Mouse (Mus musculus): ENCODE measurements around the gene Kcnj5. TPM values are rescaled to one million over a fixed set of nuclear protein-coding genes. Genes with fewer than 3 reads are reported as not detected.

Gene Kcnj5
- polyA plus RNA-seq, 1 experiment from 2014 or later: 0.20 TPM

DNA sequence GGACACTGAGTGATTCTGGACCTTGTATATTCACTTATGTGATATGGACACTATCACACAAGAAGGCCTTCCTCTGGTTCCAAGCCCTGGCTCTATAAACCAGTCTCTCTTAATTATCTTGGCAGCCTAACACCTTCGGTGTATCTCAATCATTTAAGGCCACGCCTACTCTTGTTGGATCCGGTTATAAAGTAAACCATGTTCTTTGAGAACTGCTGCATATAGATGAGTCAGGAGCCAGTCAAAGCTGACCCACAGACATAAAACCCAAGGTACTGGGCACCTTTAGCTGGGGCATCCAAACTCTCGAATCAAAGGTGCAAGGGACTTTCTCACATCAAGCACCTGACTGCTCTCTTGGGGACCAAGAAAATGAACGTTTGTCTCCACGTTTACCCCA, 28.1 kb upstream of the Kcnj5 start, which contains the start of gene Kcnj1:
Kcnj1 (plus strand) TSS at position 292 of the 400 bp plus-strand sequence.
- H3K36me3 ChIP-seq (ENCODE audit: control insufficient read depth, insufficient read depth, low read length): no peaks in the 10 kb centered on the region
- H3K4me1 ChIP-seq (ENCODE audit: control insufficient read depth, insufficient read depth, low read length): no peaks in the 10 kb centered on the region; the same call in 1 of the 2 replicates
- no peak within 1 kb of the TSS for H3K4me3 ChIP-seq (ENCODE audit: low read depth, low read length)
- H3K9me3 ChIP-seq (ENCODE audit: control insufficient read depth, low read length): no peaks in the 10 kb centered on the region
- 85% methylated on average over 6 of the region's 6 CpGs for whole genome bisulfite sequencing
- H3K27me3 ChIP-seq (ENCODE audit: control insufficient read depth, insufficient read depth, low read length): no peaks in the 10 kb centered on the region
- H3K27ac ChIP-seq (ENCODE audit: low read depth, low read length): no peak within 1 kb of the TSS
- no peak within 1 kb of the TSS for H3K4me2 ChIP-seq (ENCODE audit: low read depth, low read length)
- ATAC-seq (ENCODE audit: low read depth): no peak
- H3K9ac ChIP-seq (replicated peaks; ENCODE audit: low read depth, low read length): no peak within 1 kb of the TSS

DNA sequence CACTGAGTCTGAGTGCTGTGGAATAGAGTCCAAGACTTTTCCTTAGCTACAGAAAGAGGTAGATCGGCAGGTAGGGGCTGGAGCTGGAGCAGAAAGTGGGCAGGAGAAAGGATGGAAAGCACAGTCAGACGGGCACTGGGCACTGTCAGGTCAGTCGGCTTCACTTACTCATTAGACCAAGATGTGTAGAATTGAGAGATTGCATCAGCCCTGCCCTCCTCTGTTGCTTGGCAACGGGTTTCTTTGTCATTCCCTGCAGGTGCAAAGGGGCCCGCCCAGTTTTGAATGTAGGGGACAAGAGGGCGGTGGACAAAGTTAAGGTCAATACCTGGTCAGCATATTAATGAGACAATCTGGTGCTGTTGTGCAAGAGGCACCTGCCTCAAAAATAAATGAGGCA, 25.2 kb upstream of the Kcnj5 start:
- WGBS: 34% methylated on average over 6 of the region's 6 CpGs
- ATAC-seq (ENCODE audit: low read depth): no peak

DNA sequence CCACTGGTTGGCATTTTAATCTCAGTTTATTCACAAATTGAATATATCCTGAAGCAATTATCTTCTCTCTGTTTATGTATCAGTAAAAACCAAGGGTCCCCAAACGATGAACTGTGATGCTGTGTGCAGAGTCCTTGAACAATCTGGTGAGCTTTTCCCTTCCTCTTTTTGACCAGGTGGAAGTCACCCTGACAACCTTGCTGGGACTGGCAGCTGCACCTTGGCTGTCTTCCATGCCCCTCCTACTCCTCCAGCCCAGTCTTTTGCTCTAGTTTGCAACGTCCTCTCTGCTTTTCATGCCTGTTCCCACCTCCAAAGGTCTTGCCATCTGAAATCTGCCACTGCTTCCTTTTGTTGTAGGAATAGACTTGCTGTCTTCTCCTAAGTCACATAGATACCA, 24.7 kb upstream of the Kcnj5 start:
- H3K9me3 ChIP-seq (ENCODE audit: control insufficient read depth, low read length): no peaks in the 10 kb centered on the region
- no peaks in the 10 kb centered on the region; the same call in 1 of the 2 replicates for H3K4me1 ChIP-seq (ENCODE audit: control insufficient read depth, insufficient read depth, low read length)
- H3K27me3 ChIP-seq (ENCODE audit: control insufficient read depth, insufficient read depth, low read length): no peaks in the 10 kb centered on the region
- no peaks in the 10 kb centered on the region for H3K36me3 ChIP-seq (ENCODE audit: control insufficient read depth, insufficient read depth, low read length)
- 26% methylated on average over 2 of the region's 2 CpGs for WGBS
- H3K27ac ChIP-seq (ENCODE audit: low read depth, low read length): no peak overlapping the region
- ATAC-seq (ENCODE audit: low read depth): no peak
- no peak overlapping the region for H3K4me3 ChIP-seq (ENCODE audit: low read depth, low read length)
- no peak overlapping the region for H3K9ac ChIP-seq (replicated peaks; ENCODE audit: low read depth, low read length)
- no peak overlapping the region for H3K4me2 ChIP-seq (ENCODE audit: low read depth, low read length)

More for the DNA sequence above, 25.2 kb upstream of the Kcnj5 start:
- no peaks in the 10 kb centered on the region for H3K36me3 ChIP-seq (ENCODE audit: control insufficient read depth, insufficient read depth, low read length)
- H3K4me2 ChIP-seq (ENCODE audit: low read depth, low read length): no peak overlapping the region
- no peak overlapping the region for H3K4me3 ChIP-seq (ENCODE audit: low read depth, low read length)
- no peak overlapping the region for H3K9ac ChIP-seq (replicated peaks; ENCODE audit: low read depth, low read length)
- H3K4me1 ChIP-seq (ENCODE audit: control insufficient read depth, insufficient read depth, low read length): no peaks in the 10 kb centered on the region; the same call in 1 of the 2 replicates
- H3K27me3 ChIP-seq (ENCODE audit: control insufficient read depth, insufficient read depth, low read length): no peaks in the 10 kb centered on the region
- H3K27ac ChIP-seq (ENCODE audit: low read depth, low read length): no peak overlapping the region
- no peaks in the 10 kb centered on the region for H3K9me3 ChIP-seq (ENCODE audit: control insufficient read depth, low read length)

DNA sequence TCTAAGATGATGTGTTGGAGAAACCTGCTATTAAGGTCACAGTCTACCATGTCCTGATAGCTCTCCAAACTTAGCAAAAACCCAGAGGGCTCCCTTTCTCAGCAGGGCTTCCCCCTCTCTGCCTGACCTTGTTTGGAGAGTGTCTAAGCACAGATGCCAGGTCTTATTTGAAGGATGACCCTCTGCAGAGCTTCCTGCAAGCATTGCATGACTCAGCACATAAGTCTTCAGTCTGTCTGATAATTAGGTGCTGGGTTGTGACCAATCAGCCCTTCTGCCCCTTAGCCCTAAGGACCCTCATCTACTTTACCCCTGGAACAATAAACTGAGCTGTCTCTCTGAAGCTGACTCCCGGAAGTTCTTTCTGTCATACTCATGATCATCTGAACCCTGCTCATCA, 16.6 kb upstream of the Kcnj5 start:
- Histone ChIP-seq H3K27ac (ENCODE audit: low read depth, low read length) (no peak overlapping the region), H3K4me1 (ENCODE audit: control insufficient read depth, insufficient read depth, low read length) (no peaks in the 10 kb centered on the region), H3K4me3 (ENCODE audit: low read depth, low read length) (no peak overlapping the region), H3K27me3 (ENCODE audit: control insufficient read depth, insufficient read depth, low read length) (no peaks in the 10 kb centered on the region), H3K4me2 (ENCODE audit: low read depth, low read length) (no peak overlapping the region), H3K9ac (replicated peaks; ENCODE audit: low read depth, low read length) (no peak overlapping the region), H3K36me3 (ENCODE audit: control insufficient read depth, insufficient read depth, low read length) (no peaks in the 10 kb centered on the region), H3K9me3 (ENCODE audit: control insufficient read depth, low read length) (no peaks in the 10 kb centered on the region)
- WGBS: 84% methylated on average over 1 of the region's 1 CpGs
- no peak for ATAC-seq (ENCODE audit: low read depth)

DNA sequence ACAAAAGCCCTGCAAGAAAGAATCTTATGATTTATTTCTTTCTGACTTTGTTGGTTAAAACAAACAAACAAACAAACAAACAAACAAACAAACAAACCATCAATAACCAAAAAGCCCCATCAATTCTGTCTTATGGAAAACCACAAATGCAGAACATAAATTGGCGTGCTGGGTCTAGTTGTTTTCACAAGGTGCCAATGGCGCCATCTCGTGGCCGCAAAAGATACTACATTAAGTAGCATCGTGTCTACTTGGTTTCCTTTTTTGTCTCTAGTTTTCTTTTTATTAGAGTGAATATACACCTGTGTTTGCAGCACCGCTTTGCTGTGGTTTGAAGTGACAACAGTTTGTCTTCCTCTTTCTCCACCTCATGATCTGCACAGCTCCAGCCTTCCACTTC, 6.2 kb upstream of the Kcnj5 start:
- 5% methylated on average over 6 of the region's 6 CpGs for WGBS
- H3K4me2 ChIP-seq (ENCODE audit: low read depth, low read length): no peak overlapping the region
- no peak for ATAC-seq (ENCODE audit: low read depth)

DNA sequence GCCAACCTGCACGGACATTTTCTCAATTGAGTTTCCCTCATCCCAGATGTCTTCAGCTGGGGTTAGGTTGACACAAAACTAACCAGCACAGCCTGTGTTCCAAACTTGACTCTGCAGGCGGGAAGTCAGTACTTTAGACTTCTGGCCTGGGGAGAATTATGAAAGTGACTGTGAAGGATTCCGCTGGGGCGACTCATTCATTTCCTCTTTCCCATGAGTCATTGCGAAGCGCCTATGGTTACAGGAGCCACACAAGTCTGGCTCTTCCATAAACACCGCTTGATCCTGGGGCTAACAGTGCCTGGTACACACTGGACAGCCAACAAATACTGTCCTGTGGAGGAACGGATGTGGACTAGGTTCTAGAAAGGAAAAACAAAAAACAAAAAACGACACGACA, 5.2 kb upstream of the Kcnj5 start:
- Histone ChIP-seq H3K9me3 (ENCODE audit: control insufficient read depth, low read length) (no peaks in the 10 kb centered on the region), H3K9ac (replicated peaks; ENCODE audit: low read depth, low read length) (no peak overlapping the region), H3K36me3 (ENCODE audit: control insufficient read depth, insufficient read depth, low read length) (no peaks in the 10 kb centered on the region), H3K4me2 (ENCODE audit: low read depth, low read length) (no peak overlapping the region), H3K4me3 (ENCODE audit: low read depth, low read length) (no peak overlapping the region), H3K27me3 (ENCODE audit: control insufficient read depth, insufficient read depth, low read length) (peaks cover 6% of the 10 kb centered on the region; the same call in 1 of the 2 replicates), H3K4me1 (ENCODE audit: control insufficient read depth, insufficient read depth, low read length) (0 out of 2 replicates have a peak, but pooled peaks cover 5% of the 10 kb centered on the region), H3K27ac (ENCODE audit: low read depth, low read length) (no peak overlapping the region)
- WGBS: 90% methylated on average over 10 of the region's 10 CpGs
- no peak for ATAC-seq (ENCODE audit: low read depth)

More for the DNA sequence above, 6.2 kb upstream of the Kcnj5 start:
- no peaks in the 10 kb centered on the region for H3K4me1 ChIP-seq (ENCODE audit: control insufficient read depth, insufficient read depth, low read length)
- no peak overlapping the region for H3K4me3 ChIP-seq (ENCODE audit: low read depth, low read length)
- H3K36me3 ChIP-seq (ENCODE audit: control insufficient read depth, insufficient read depth, low read length): no peaks in the 10 kb centered on the region
- H3K9ac ChIP-seq (replicated peaks; ENCODE audit: low read depth, low read length): no peak overlapping the region
- H3K27ac ChIP-seq (ENCODE audit: low read depth, low read length): no peak overlapping the region
- no peaks in the 10 kb centered on the region for H3K27me3 ChIP-seq (ENCODE audit: control insufficient read depth, insufficient read depth, low read length)
- H3K9me3 ChIP-seq (ENCODE audit: control insufficient read depth, low read length): no peaks in the 10 kb centered on the region

DNA sequence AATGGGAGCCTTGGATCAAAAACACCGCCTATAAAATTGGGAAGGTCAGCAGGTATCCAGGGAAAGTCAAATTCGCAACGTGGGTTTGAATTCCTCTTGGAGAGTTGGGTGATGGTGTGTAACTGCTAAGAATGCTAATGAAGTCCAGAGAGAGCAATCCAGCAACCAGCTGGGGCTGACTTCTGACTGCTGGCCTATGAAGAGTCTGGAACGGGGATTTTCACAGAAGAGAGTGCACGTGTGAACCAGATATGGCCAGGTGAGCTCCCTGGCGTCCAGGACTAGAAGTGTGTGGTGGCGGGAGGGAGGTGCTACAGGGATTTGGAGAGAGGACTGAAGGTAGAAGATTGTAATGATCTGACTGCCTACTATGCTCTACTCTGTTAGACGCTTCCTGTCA, 3.9 kb upstream of the Kcnj5 start:
- WGBS: 56% methylated on average over 8 of the region's 8 CpGs
- Histone ChIP-seq H3K27ac (ENCODE audit: low read depth, low read length) (no peak overlapping the region), H3K4me2 (ENCODE audit: low read depth, low read length) (no peak overlapping the region), H3K4me1 (ENCODE audit: control insufficient read depth, insufficient read depth, low read length) (peaks cover 11% of the 10 kb centered on the region; the same call in 1 of the 2 replicates), H3K36me3 (ENCODE audit: control insufficient read depth, insufficient read depth, low read length) (no peaks in the 10 kb centered on the region), H3K9me3 (ENCODE audit: control insufficient read depth, low read length) (no peaks in the 10 kb centered on the region), H3K9ac (replicated peaks; ENCODE audit: low read depth, low read length) (no peak overlapping the region), H3K4me3 (ENCODE audit: low read depth, low read length) (no peak overlapping the region), H3K27me3 (ENCODE audit: control insufficient read depth, insufficient read depth, low read length) (peaks cover 11% of the 10 kb centered on the region)
- ATAC-seq (ENCODE audit: low read depth): no peak

DNA sequence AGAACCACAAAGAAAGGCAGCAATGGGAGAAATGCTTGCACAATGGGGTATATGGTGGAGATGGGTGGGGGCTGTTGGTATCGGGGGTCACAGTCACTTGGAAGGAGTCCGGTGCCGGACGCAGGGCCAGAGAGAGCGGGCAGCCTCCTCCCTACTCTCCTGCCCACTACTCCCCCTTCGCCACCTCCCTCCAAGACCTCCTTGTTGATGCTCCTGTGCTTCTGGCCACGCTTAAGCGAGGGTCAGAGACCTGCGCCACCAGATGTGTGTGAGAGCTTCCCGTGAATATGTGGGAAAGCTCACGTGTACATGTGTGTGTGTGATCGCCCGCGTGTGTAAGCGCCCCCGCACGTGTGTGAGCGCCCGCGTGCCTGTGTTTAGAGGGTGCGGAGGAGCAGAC, 339 bp upstream of the Kcnj5 start:
- Histone ChIP-seq H3K9ac (replicated peaks; ENCODE audit: low read depth, low read length) (peak overlapping the region; percentile 39), H3K4me2 (ENCODE audit: low read depth, low read length) (peak overlapping the region; percentile 67), H3K36me3 (ENCODE audit: control insufficient read depth, insufficient read depth, low read length) (no peaks in the 10 kb centered on the region), H3K27ac (ENCODE audit: low read depth, low read length) (no peak overlapping the region), H3K4me3 (ENCODE audit: low read depth, low read length) (peak overlapping the region; percentile 32), H3K27me3 (ENCODE audit: control insufficient read depth, insufficient read depth, low read length) (peaks cover 17% of the 10 kb centered on the region), H3K9me3 (ENCODE audit: control insufficient read depth, low read length) (no peaks in the 10 kb centered on the region), H3K4me1 (ENCODE audit: control insufficient read depth, insufficient read depth, low read length) (peaks cover 11% of the 10 kb centered on the region; the same call in 1 of the 2 replicates)
- WGBS: 2% methylated on average over 21 of the region's 21 CpGs
- ATAC-seq (ENCODE audit: low read depth): peak; percentile 32; the same call in 1 of the 2 replicates

DNA sequence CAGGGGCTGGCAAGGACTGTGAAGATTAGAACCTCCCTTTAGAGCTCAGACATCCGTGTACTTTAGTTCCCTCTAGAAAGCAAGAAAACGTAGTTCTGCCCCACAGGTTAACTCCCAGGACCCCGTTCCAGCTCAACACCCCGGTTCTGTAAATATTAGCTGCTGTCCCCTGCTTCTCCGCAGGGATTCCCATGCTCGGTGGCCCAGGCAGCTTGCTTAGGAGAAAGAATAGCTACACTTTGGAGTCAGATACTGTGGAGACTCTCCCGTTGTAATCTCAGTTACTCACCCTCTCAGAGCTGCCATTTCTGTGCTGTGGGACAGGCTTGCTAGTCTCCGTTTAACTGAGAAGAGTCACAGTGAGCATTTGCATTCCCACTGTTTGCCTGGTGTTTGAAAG, 1.2 kb downstream of the Kcnj5 start:
- H3K4me2 ChIP-seq (ENCODE audit: low read depth, low read length): no peak overlapping the region
- H3K9me3 ChIP-seq (ENCODE audit: control insufficient read depth, low read length): no peaks in the 10 kb centered on the region
- H3K9ac ChIP-seq (replicated peaks; ENCODE audit: low read depth, low read length): no peak overlapping the region

More for the DNA sequence above, 1.2 kb downstream of the Kcnj5 start:
- no peak for ATAC-seq (ENCODE audit: low read depth)
- Histone ChIP-seq H3K27ac (ENCODE audit: low read depth, low read length) (no peak overlapping the region), H3K4me1 (ENCODE audit: control insufficient read depth, insufficient read depth, low read length) (peaks cover 11% of the 10 kb centered on the region; the same call in 1 of the 2 replicates), H3K4me3 (ENCODE audit: low read depth, low read length) (no peak overlapping the region), H3K36me3 (ENCODE audit: control insufficient read depth, insufficient read depth, low read length) (no peaks in the 10 kb centered on the region), H3K27me3 (ENCODE audit: control insufficient read depth, insufficient read depth, low read length) (peaks cover 17% of the 10 kb centered on the region)
- 15% methylated on average over 8 of the region's 8 CpGs for WGBS
